Mouse (Mus musculus) activated CD4-positive, CD25-positive, alpha-beta regulatory T cell, adult 4 months (primary cell): Measurements from ENCODE around the gene Majin. TPM values are rescaled to one million over a fixed set of nuclear protein-coding genes. Genes with fewer than 3 reads are reported as not detected.
A peak's percentile ranks its signal among the peaks of the same experiment; 100 is the strongest.

Experiments used
- ATAC-seq: one replicate; pipeline ENCODE4 v1.8.0; 2017
- polyA plus RNA-seq, 2 experiments: library from polyadenylated mRNA; unstranded; fragments of 100-300 nt; shearing (Covaris generic); gene quantifications; one replicate each; pipeline ENCODE4 v1.2.1; 2017

Majin gene
- polyA plus RNA-seq, 2 experiments from 2014 or later, result 0.60 TPM; not detected in 1

DNA sequence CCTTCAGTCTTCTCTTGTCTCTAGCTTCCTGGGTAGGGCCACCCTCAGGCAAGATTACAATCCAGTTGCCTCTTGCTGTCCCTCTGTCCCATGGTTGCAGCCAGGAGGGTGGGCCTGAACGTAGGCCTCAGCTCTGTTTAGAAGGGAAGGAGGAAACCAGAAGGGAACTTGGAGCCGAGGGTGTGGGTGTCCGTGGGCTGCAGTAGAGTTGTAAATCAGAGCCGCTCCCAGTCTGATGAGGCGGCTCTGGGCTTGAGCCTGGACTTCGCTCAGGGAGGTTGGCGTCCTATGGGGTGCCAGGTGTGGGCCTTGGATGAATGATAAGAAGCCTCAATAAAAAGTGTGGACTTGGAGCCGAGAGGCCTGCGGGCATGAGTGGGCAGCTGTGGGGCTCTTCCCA, 80.0 kb downstream of the Majin start:
- ATAC-seq, result no peak

DNA sequence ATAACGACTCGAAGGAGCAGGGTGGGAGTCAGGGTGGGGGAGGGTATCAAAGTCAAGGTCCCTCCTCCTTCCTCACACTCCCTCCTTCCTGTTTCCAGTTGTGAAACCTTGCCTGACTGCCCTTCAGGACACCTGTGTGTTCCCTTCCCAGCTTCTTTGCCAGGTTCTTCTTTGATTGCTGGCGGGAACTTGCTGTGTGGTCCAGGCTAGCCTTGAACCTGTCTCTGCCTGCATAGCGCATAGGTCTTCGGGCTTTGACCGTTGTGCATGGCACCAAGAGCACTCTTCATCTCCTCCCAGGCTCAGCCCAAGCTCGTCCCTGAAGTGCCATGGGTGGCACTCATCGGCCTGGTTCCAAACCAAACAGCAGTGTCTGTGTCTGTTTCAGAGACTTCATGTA, 80.8 kb downstream of the Majin start:
- ATAC-seq, result no peak

DNA sequence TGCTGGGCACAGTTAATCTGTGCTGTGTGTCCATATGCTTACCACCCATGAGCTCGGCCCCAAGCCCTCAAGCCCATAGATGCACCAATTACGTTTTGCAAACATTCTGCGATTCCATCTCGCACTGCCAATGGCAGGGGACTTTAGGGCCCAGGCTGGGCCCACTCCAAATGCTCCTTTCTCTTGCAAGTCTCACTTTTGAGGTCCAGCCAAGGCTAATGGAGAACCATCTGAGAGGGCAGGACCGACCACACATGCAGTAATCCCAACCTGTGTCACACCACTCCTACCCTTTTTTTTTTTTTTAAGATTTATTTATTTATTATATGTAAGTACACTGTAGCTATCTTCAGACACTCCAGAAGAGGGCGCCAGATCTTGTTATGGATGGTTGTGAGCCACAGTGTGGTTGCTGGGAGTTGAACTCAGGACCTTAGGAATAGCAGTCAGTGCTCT, 81.6 kb downstream of the Majin start:
- ATAC-seq, result no peak

DNA sequence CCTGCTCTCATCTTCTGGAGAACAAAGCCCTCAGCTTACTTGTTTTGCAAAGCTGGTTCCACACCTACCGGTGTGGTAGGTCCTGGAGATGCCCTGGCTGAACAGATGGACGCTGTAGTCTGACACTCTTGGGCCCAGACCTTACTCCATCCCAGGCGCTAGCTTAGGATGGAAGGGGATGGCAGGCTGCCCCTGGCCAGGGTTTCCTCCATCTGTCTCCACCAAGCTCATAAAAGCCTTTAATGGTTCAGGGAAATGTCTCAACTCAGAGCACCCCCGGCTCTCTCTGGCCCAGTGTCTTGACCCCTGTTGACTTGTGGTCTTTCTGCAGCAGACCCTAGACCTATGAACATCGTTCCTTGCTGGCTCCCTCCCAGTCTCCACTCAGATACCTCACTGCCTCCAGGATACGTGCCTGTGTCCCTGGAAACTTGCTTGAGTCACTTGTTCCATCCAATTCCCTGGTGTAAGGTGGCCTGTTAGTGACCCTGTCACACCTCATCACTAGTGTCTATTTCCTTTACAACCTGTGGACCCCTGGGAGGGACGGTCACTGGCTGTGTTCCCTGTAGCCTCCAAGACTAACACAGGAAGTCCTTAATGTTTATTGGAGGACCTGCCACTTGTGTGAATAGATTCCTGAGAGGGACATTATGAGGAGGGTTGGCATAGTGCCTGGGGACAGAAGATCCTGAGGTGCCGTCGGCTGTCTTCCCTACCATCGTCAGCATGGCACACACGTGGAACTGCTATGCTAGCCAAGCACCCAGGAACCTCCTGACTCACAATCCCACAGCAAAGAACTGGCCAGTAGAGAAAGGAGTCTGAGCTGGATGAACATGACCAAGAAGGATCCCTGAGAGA, 83.3 kb downstream of the Majin start:
- no peak for ATAC-seq

DNA sequence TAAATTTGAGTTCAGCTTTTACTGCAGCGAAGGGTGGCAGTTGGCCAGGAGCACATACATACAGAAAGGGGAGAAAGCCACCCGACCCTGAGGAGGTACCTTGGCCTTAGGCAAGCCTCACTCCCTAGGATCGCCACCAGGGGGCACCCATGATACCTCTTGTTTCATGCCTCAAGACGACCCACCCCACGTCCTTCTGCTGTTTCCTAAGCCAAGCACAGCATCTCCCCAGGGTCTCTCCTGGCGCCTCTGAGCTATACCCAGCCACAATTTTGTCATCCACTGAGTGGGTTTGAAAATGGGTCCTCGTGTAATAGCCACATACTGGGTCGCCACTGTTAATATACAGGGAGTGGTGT, 84.0 kb downstream of the Majin start:
- ATAC-seq, result peak; percentile 84

DNA sequence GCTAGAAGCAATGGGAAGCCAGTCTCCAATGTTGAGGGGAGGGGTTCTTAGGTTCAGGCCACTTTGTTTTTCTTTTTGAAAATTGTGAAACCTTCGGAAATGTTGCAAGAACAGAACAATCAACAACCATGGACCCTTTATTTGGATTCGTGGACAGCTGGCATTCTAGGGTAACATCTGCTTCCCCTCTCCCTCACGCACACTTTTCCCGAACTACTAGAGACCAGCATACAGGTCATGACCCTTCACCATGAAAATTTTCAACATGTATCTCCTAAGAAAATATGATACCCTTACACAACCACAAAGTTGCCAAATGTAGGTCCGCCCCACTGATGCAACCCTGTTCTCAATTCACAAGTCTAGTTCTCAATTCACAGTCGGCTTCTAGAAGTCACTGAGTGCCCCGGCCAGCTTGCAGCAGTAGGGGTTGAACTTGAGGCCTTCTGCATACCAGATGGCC, 84.5 kb downstream of the Majin start:
- no peak for ATAC-seq

DNA sequence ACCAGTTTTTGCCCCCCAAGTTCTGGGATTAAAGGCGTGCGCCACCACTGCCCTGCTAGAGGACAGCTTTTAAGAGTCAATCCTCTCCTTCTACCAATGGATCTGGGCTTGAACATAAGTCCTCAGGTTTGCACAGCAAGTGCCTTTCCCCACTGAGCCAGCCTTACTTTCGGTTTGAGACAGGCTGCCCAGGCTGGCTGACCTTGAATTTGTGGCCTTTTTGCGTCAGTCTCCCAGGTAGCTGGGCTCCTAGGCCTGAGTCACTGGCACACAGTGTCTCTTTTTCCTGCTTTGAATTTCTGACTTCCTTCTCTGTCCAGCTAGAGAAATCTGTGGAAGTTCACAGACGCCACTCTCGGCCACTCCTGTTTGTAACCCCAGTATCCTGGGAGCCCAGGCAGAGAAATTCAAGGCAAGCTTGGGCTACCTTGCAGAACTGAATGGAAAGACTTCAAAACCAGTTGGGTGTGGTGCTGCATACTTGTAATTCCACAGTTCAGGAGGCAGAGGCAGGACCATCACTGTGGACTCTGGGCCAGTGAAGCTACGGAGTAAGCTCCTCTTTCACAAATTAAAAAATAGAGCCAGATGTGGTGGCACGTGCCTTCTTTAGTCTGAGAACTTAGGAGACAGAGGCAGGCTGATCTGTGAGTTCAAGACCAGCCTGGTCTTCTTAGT, 85.7 kb downstream of the Majin start:
- ATAC-seq, result no peak

DNA sequence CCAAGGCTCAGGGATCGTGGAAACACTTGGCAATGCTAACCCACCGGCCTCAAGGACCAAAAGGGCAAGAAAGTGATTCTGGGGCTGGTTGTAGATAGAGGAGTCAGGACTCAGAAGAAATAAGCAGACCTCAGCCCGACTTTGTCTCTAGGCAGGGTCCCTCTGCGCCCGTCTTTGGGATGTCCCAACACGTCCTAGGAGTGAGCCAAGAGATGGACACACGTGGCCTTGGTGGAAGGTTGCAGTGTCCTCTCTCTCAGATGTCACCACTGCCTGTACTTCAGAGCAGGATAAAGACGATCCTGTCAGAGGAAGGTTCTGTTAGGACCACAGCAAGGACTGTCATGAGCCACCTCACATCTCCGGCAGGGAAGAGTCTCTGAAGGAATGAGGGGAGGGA, 86.5 kb downstream of the Majin start:
- ATAC-seq, result no peak

DNA sequence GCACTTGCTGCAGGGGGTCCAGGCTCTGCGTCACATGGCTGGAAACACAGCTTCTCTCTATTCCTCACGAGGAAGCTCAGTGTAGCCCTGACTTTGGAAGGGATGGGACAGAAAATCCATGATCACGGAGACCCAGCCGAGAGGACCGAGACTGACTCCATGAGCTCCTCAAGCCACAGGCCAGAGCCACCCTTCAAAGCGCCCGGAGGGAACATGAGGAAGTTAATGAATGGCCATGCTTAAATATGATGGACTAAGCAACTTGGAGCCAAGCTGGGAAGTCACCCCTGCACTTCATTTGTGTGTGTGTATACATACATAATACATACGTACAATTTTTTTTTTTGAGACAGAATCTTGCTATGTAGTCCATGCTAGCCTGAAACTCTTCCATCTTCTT, 87.0 kb downstream of the Majin start:
- ATAC-seq, result no peak

DNA sequence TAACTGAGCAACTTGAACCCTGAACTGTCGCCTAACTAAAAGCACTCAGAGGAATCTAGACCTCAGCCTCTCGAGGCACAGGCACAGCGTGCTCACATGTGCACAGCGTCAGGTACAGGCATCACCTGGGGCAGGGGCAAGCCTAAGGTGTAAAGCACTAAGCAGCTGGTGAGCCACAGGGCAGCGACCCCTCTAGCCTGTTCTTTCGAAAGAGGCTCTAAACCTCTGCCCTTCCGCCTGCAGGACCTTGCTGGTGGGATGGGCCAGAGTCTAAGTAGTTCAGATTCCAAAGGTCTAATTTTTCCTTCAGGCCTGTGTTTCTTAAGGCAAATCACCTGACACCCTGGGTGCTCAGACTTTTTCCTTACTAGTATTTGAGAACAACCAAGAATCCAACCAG, 87.9 kb downstream of the Majin start:
- ATAC-seq, result no peak

DNA sequence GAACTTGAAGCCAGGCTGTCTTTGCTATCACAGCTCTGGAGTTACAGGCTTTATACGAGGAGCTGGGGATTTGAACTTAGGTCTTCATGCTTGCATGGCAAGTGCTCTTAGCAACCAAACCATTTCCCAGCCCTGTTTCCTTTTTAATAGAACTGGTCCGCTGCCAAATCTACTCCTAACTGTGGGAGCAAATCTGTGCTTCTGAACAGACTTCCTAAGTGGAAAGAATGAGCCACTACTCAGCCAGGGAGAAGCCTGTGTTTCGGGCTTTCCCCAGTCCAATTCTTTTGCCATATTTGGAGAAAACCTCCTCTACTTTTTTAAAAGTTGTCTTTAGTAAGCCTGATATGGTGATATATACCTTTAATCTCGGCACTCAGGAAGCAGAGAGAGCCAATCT, 88.5 kb downstream of the Majin start:
- no peak for ATAC-seq

DNA sequence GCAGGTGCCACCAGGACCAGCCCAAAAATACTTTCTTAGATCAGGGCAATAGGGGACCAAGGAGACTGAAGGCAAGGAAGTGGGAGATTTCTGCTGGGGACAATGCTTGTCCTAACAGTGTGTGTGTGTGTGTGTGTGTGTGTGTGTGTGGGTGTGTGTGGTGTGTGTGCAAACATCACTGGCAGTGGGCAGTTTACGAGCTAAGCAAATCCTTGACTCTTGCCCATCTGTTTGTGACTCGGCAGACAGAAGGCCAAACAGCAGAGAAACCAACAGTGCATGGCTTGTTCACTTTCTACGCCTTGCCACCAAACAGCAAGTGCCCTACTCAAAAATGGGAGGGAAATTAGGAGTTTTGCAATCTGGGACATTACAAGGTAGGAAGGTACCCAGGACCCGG, 89.4 kb downstream of the Majin start:
- no peak for ATAC-seq

Other genes with a start within 250 kb of the Majin start
- 10 to 100 TPM; 16.5 to 17.5 TPM for gene Pola2, start 220.2 kb upstream of the Majin start, polyA plus RNA-seq
- not detected for gene Slc22a20, start 198.2 kb upstream of the Majin start, polyA plus RNA-seq
- gene Capn1, start 168.5 kb upstream of the Majin start, polyA plus RNA-seq, result 10 to 100 TPM; 48.8 to 56.7 TPM
- 10 to 100 TPM; 12.2 to 15.7 TPM for gene Syvn1, start 137.8 kb upstream of the Majin start, polyA plus RNA-seq
- 10 to 100 TPM; 31.3 to 38.5 TPM for gene Mrpl49, start 126.6 kb upstream of the Majin start, polyA plus RNA-seq
- gene Fau, start 126.5 kb upstream of the Majin start, polyA plus RNA-seq, result 1,000 to 10,000 TPM; 2,454 to 3,437 TPM
- gene Znhit2, start 123.2 kb upstream of the Majin start, polyA plus RNA-seq, result 10 to 100 TPM; 10.3 to 11.0 TPM
- 1 to 10 TPM; 5.4 to 9.2 TPM for gene Tm7sf2, start 116.0 kb upstream of the Majin start, polyA plus RNA-seq
- 10 to 100 TPM; 34.1 to 34.6 TPM for gene Vps51, start 107.2 kb upstream of the Majin start, polyA plus RNA-seq
- not detected for gene Tmem262, start 104.4 kb upstream of the Majin start, polyA plus RNA-seq
- gene Gm28374, start 102.1 kb upstream of the Majin start, polyA plus RNA-seq, result under 1 TPM in 1 of 2 experiments, not detected in 1; 0.69 TPM
- gene Zfpl1, start 99.4 kb upstream of the Majin start, polyA plus RNA-seq, result 10 to 100 TPM; 26.9 to 43.8 TPM
- gene Cdca5, start 99.4 kb upstream of the Majin start, polyA plus RNA-seq, result 1 to 10 TPM; 6.7 to 9.3 TPM
- gene AC131692.1, start 90.0 kb upstream of the Majin start, polyA plus RNA-seq, result not detected
- not detected for gene Naaladl1, start 78.6 kb upstream of the Majin start, polyA plus RNA-seq
- 1 to 10 TPM; 2.5 to 2.6 TPM for gene Sac3d1, start 65.7 kb upstream of the Majin start, polyA plus RNA-seq
- gene Snx15, start 56.1 kb upstream of the Majin start, polyA plus RNA-seq, result 10 to 100 TPM; 17.4 to 25.2 TPM
- not detected for gene Batf2, start 43.4 kb upstream of the Majin start, polyA plus RNA-seq
- gene Arl2, start 42.8 kb upstream of the Majin start, polyA plus RNA-seq, result 10 to 100 TPM; 16.9 to 20.1 TPM
- gene Gpha2, start 42.0 kb downstream of the Majin start, polyA plus RNA-seq, result not detected
- 1 to 10 TPM; 1.4 to 1.5 TPM for gene Ppp2r5b, start 51.5 kb downstream of the Majin start, polyA plus RNA-seq
- gene Atg2a, start 57.3 kb downstream of the Majin start, polyA plus RNA-seq, result 10 to 100 TPM in 1 of 2 experiments, 1 to 10 TPM in 1; 7.4 to 17.2 TPM
- gene Ehd1, start 92.3 kb downstream of the Majin start, polyA plus RNA-seq, result 10 to 100 TPM; 11.0 to 15.2 TPM
- gene Cdc42bpg, start 122.1 kb downstream of the Majin start, polyA plus RNA-seq, result under 1 TPM; 0.11 to 0.17 TPM
- 10 to 100 TPM; 13.9 to 19.1 TPM for gene Men1, start 150.6 kb downstream of the Majin start, polyA plus RNA-seq
- 100 to 1,000 TPM in 1 of 2 experiments, 10 to 100 TPM in 1; 82.0 to 116 TPM for gene Map4k2, start 156.7 kb downstream of the Majin start, polyA plus RNA-seq
- gene Sf1, start 179.3 kb downstream of the Majin start, polyA plus RNA-seq, result 10 to 100 TPM; 47.6 to 48.6 TPM
- 1 to 10 TPM; 3.7 to 8.0 TPM for gene Pygm, start 200.0 kb downstream of the Majin start, polyA plus RNA-seq
- 100 to 1,000 TPM; 128 to 133 TPM for gene Rasgrp2, start 215.0 kb downstream of the Majin start, polyA plus RNA-seq
- under 1 TPM in 1 of 2 experiments, not detected in 1; 0.16 TPM for gene Nrxn2, start 234.3 kb downstream of the Majin start, polyA plus RNA-seq